Mouse (Mus musculus) heart, embryonic 16.5 days (tissue): ENCODE results near the gene Gm49510. TPM values are rescaled to one million over a fixed set of nuclear protein-coding genes. Genes with fewer than 3 reads are reported as not detected.

ENCODE experiments used
- ATAC-seq: fragments of 200-750 bp; cut with Nextera tagmentation; replicated peaks from 2 replicates; pipeline ENCODE4 v1.8.0; 2017; ENCODE audit warnings: moderate number of reproducible peaks; ENCODE audit not compliant: insufficient read depth, low FRiP score; ENCODE audit errors: extremely low read depth
- H3K27ac ChIP-seq: fragments of 300-500 bp; sonication (generic); 2 replicates; pipeline ENCODE4 v1.5.1; 2014; ENCODE audit warnings: mild to moderate bottlenecking, low read length, control low read depth, moderate library complexity
- H3K27me3 ChIP-seq: fragments of 300-500 bp; sonication (generic); 2 replicates; pipeline ENCODE4 v1.6.1; 2014; ENCODE audit warnings: low read length, mixed read lengths; ENCODE audit not compliant: control insufficient read depth, insufficient read depth
- H3K36me3 ChIP-seq: fragments of 300-500 bp; sonication (generic); 2 replicates; pipeline ENCODE4 v1.6.1; 2014; ENCODE audit not compliant: control insufficient read depth, insufficient read depth
- H3K4me1 ChIP-seq: fragments of 300-500 bp; sonication (generic); 2 replicates; pipeline ENCODE4 v1.6.1; 2014; ENCODE audit warnings: low read length, mixed read lengths; ENCODE audit not compliant: control insufficient read depth, insufficient read depth
- H3K4me2 ChIP-seq: fragments of 300-500 bp; sonication (generic); 2 replicates; pipeline ENCODE4 v1.6.1; 2014; ENCODE audit warnings: low read depth, mild to moderate bottlenecking, control low read depth, low read length
- H3K4me3 ChIP-seq: fragments of 300-500 bp; sonication (generic); 2 replicates; pipeline ENCODE4 v1.5.1; 2014; ENCODE audit warnings: mild to moderate bottlenecking, control low read depth, low read length
- H3K9ac ChIP-seq: fragments of 300-500 bp; sonication (generic); 2 replicates; pipeline ENCODE4 v1.6.1; 2014; ENCODE audit warnings: low read length, control low read depth
- H3K9me3 ChIP-seq: fragments of 300-500 bp; sonication (generic); replicated peaks from 2 replicates; pipeline ENCODE4 v1.6.1; 2016; ENCODE audit warnings: low read length; ENCODE audit not compliant: control insufficient read depth
- WGBS: fragments of 180-500 bp; shearing (Covaris S2); extraction: QIAGEN DNeasy Blood & Tissue Kit; methylation state at CpG from one replicate; pipeline ENCODE4 v1.1.7; 2014; 5-methylcytosine and 5-hydroxymethylcytosine counted together
- microRNA-seq: library from miRNA; unstranded; fragments of <30 nt; microRNA quantifications from one replicate; pipeline ENCODE4, GENCODE M21; 2017
- polyA plus RNA-seq: library from polyadenylated mRNA; unstranded; fragments of >200 nt; fragmentation: Nextera tagmentation; extraction: Ambion mirVana; gene quantifications from 2 replicates; pipeline ENCODE4 v1.2.1, GENCODE M21; 2015

The Gm49510 gene
- polyA plus RNA-seq, 1 experiment from 2014 or later, result 0.20 TPM

DNA sequence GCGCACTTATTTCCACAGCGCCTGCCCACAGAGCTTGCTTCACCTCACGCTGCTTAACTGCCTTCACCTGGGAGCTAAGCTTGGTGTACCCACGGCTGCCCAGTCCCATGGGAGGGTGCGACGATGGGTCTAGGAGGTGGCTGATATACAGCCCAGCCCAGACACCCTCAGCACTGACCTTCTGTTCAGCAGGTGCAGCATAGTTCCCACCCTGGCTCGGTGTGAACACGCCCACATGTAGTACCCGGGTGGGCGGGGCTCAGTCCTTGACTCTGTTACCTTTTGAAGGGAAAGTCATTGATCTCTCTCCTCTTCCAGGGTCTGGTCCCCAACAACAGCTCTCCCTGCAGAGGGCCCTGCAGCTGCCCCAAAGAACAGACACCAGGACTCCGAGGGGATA lies 60.1 kb downstream of the Gm49510 start:
- WGBS, result 82% methylated on average over 11 of the region's 11 CpGs
- 0 out of 2 replicates have a peak, but pooled peaks cover 3% of the 10 kb centered on the region for H3K4me1 ChIP-seq
- no peaks in the 10 kb centered on the region for H3K36me3 ChIP-seq
- no peak overlapping the region for H3K9ac ChIP-seq
- no peaks in the 10 kb centered on the region for H3K27me3 ChIP-seq
- H3K4me2 ChIP-seq, result no peak overlapping the region
- H3K27ac ChIP-seq, result no peak overlapping the region
- no peak for ATAC-seq
- H3K4me3 ChIP-seq, result no peak overlapping the region
- H3K9me3 ChIP-seq, result no peaks in the 10 kb centered on the region

DNA sequence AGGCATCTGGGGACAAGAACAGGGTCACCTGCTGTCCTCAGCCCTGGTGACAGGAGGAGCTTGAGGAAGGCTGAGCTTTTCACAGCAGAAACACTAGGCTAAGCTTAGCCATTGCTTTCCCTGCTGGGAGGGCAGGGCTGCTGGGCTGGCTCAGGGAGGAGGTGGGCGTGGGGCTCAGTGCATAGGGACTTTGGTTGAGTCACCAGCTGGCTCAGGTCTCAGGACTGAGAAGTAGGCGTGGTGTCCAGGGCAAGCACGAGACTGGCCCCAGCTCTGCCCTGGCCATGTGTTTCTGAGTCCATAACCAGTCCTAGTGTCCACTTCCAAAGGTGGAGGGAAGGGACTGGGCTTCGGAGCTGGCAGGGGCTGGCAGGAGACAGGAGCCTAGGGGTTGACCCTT lies 60.6 kb downstream of the Gm49510 start:
- no peaks in the 10 kb centered on the region for H3K36me3 ChIP-seq
- H3K27ac ChIP-seq, result no peak overlapping the region
- H3K27me3 ChIP-seq, result no peaks in the 10 kb centered on the region
- no peak overlapping the region for H3K9ac ChIP-seq
- H3K4me1 ChIP-seq, result 0 out of 2 replicates have a peak, but pooled peaks cover 3% of the 10 kb centered on the region
- no peak for ATAC-seq
- H3K4me2 ChIP-seq, result no peak overlapping the region
- 69% methylated on average over 4 of the region's 4 CpGs for WGBS
- H3K9me3 ChIP-seq, result no peaks in the 10 kb centered on the region
- no peak overlapping the region for H3K4me3 ChIP-seq

GRCm38 (mm10) chr15:78962885-78963284 lies 63.4 kb downstream of the Gm49510 start:
- Histone ChIP-seq H3K27me3 (no peaks in the 10 kb centered on the region), H3K9me3 (no peaks in the 10 kb centered on the region), H3K9ac (no peak overlapping the region), H3K36me3 (no peaks in the 10 kb centered on the region), H3K4me1 (0 out of 2 replicates have a peak, but pooled peaks cover 3% of the 10 kb centered on the region), H3K4me2 (no peak overlapping the region), H3K27ac (no peak overlapping the region), H3K4me3 (no peak overlapping the region)
- ATAC-seq, result no peak; the same call in 1 of the 2 replicates
- WGBS, result 25% methylated on average over 2 of the region's 2 CpGs

Small RNA genes within 50 kb of the gene (microRNA-seq; reads per million reads assigned to microRNA genes)
- not detected for gene Mir6955

Other genes starting within 250 kb of the Gm49510 start
- 0.16 and 0.55 TPM in 2 replicates for gene Elfn2, start 180.9 kb upstream of the Gm49510 start, polyA plus RNA-seq
- gene Mfng, start 126.2 kb upstream of the Gm49510 start, polyA plus RNA-seq, result 19.6 and 19.8 TPM in 2 replicates
- 6.3 and 7.4 TPM in 2 replicates for gene Card10, start 96.6 kb upstream of the Gm49510 start, polyA plus RNA-seq
- gene Cdc42ep1, start 57.0 kb upstream of the Gm49510 start, polyA plus RNA-seq, result 29.4 and 38.7 TPM in 2 replicates
- 2.2 TPM in 1 of 2 replicates, not detected in the other for gene Lgals2, start 44.1 kb upstream of the Gm49510 start, polyA plus RNA-seq
- 44.9 and 48.9 TPM in 2 replicates for gene Gga1, start 22.5 kb upstream of the Gm49510 start, polyA plus RNA-seq
- gene Sh3bp1, start 101 bp downstream of the Gm49510 start, polyA plus RNA-seq, result 19.8 and 20.0 TPM in 2 replicates
- gene Pdxp, start 14.3 kb downstream of the Gm49510 start, polyA plus RNA-seq, result 16.9 and 18.3 TPM in 2 replicates
- gene Lgals1, start 27.1 kb downstream of the Gm49510 start, polyA plus RNA-seq, result 718 and 722 TPM in 2 replicates
- gene Nol12, start 35.3 kb downstream of the Gm49510 start, polyA plus RNA-seq, result 28.3 and 33.7 TPM in 2 replicates
- gene Triobp, start 48.1 kb downstream of the Gm49510 start, polyA plus RNA-seq, result 47.9 and 53.7 TPM in 2 replicates
- 301 and 315 TPM in 2 replicates for gene H1f0, start 128.8 kb downstream of the Gm49510 start, polyA plus RNA-seq
- not detected in 2 replicates for gene Galr3, start 142.2 kb downstream of the Gm49510 start, polyA plus RNA-seq
- 28.4 and 28.5 TPM in 2 replicates for gene Ankrd54, start 163.2 kb downstream of the Gm49510 start, polyA plus RNA-seq
- gene Eif3l, start 175.5 kb downstream of the Gm49510 start, polyA plus RNA-seq, result 151 and 161 TPM in 2 replicates
- gene Micall1, start 209.2 kb downstream of the Gm49510 start, polyA plus RNA-seq, result 21.1 and 23.2 TPM in 2 replicates
- gene Polr2f, start 241.3 kb downstream of the Gm49510 start, polyA plus RNA-seq, result 222 and 262 TPM in 2 replicates
- 11.0 and 12.0 TPM in 2 replicates for gene 1700088E04Rik, start 241.6 kb downstream of the Gm49510 start, polyA plus RNA-seq